Mouse (Mus musculus) thymus, adult 2 months (tissue): ENCODE measurements around the gene Ppfibp1. TPM values are rescaled to one million over a fixed set of nuclear protein-coding genes. Genes with fewer than 3 reads are reported as not detected.
"Not testable (repeated sequence)": the region's sequence is repeated elsewhere in the genome, so short reads cannot be mapped to it uniquely, and the experiment has no call there.

ENCODE experiments used
- DNase-seq: peaks from one replicate; pipeline ENCODE4 v3.0.0; 2021
- H3K27ac ChIP-seq: fragments of 200-500 bp; 2 replicates; pipeline ENCODE4 v1.5.1; 2012; ENCODE audit warnings: low read length, control low read depth; ENCODE audit not compliant: control insufficient read depth, insufficient read depth
- H3K27me3 ChIP-seq: fragments of 200-500 bp; 2 replicates; pipeline ENCODE4 v1.6.1; 2012; ENCODE audit warnings: mild to moderate bottlenecking, low read length, moderate library complexity, mixed read lengths; ENCODE audit not compliant: control insufficient read depth, insufficient read depth
- H3K36me3 ChIP-seq: fragments of 200-500 bp; 2 replicates; pipeline ENCODE4 v1.6.1; 2012; ENCODE audit warnings: mild to moderate bottlenecking, low read length, moderate library complexity; ENCODE audit not compliant: control insufficient read depth, insufficient read depth
- H3K4me1 ChIP-seq: fragments of 200-500 bp; replicated peaks from 2 replicates; pipeline ENCODE4 v1.6.1; 2012; ENCODE audit warnings: low read length; ENCODE audit not compliant: control insufficient read depth, insufficient read depth
- H3K4me3 ChIP-seq: fragments of 200-500 bp; 2 replicates; pipeline ENCODE4 v1.5.1; 2012; ENCODE audit warnings: mild to moderate bottlenecking, low read length, control low read depth, moderate library complexity; ENCODE audit not compliant: control insufficient read depth, insufficient read depth
- CTCF ChIP-seq: fragments of 200-500 bp; IDR thresholded peaks from 2 replicates; pipeline ENCODE4 v1.5.1; 2012; ENCODE audit warnings: mild to moderate bottlenecking, control low read depth, low read length, moderate library complexity, borderline replicate concordance; ENCODE audit not compliant: control insufficient read depth, poor library complexity, insufficient read depth; ENCODE audit errors: extremely low read depth
- POLR2A ChIP-seq: fragments of 200-500 bp; IDR thresholded peaks from 2 replicates; pipeline ENCODE4 v1.6.1; 2012; ENCODE audit warnings: mild to moderate bottlenecking, low read length, control low read depth, moderate library complexity; ENCODE audit not compliant: control insufficient read depth, poor library complexity, insufficient read depth; ENCODE audit errors: extremely low read depth
- WGBS: fragments of 180-500 bp; shearing (Covaris S2); methylation state at CpG from one replicate; pipeline ENCODE4 v1.1.7; 2018; 5-methylcytosine and 5-hydroxymethylcytosine counted together
- polyA plus RNA-seq: library from polyadenylated mRNA; depleted of rRNA; stranded (reverse); fragments of >200 nt; gene quantifications from 2 replicates; pipeline ENCODE4 v1.2.3, GENCODE M21; 2012

Ppfibp1 gene
- polyA plus RNA-seq, 1 experiment: 5.0 TPM

DNA sequence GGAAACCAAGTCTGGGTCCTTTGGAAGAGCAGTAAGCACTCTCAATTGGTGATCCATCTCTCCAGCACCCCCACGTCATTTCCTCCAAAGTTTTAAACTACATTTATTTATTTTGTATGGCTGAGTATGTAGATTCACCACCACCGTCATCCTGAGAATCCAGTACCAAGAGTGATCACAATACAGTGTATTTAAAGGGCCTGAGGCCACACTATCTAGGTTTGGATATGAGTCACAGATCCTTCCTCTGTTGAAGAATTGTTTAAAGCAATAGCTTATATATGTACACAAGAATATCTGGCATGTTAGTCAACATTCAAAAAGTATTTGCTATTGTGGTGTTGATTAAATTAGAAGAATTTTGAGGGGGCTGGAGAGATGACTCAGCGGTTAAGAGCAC, 40.0 kb upstream of the Ppfibp1 start:
- Histone ChIP-seq H3K36me3 (no peaks in the 10 kb centered on the region), H3K4me3 (no peak overlapping the region), H3K27me3 (no peaks in the 10 kb centered on the region), H3K4me1 (no peaks in the 10 kb centered on the region), H3K27ac (no peak overlapping the region)
- no peak for TF ChIP-seq POLR2A
- TF ChIP-seq CTCF: no peak
- WGBS: 98% methylated on average over 3 of the region's 3 CpGs
- DNase-seq: no peak

DNA sequence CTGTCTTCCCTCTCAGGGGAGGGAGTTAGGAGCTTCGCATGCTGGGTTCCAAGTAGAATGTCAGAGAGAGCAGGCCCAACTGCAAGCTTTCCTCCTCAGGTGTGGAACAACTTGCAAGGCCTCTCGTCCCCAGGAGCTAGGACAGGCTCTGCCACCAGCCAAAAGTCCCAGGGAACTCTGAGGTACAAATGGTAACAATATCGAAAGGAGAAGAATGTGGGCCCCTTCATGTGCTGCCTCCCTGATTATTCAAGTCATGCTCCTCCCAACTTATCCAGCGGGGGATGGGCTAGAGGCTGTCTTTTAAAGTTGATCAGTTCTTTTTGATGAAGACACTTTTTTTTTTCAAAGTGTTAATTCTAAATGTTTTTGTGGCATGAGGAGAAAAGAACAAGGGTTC, 38.2 kb upstream of the Ppfibp1 start, which contains the start of gene Smco2:
Gene Smco2, plus strand, starts transcription at position 55 of the 400 bp plus-strand sequence.
- DNase-seq: no peak
- H3K4me1 ChIP-seq: no peaks in the 10 kb centered on the region
- TF ChIP-seq POLR2A (no peak), CTCF (no peak)
- H3K4me3 ChIP-seq: no peak within 1 kb of the TSS
- no peak within 1 kb of the TSS for H3K27ac ChIP-seq
- no peaks in the 10 kb centered on the region for H3K27me3 ChIP-seq
- H3K36me3 ChIP-seq: no peaks in the 10 kb centered on the region
- WGBS: 94% methylated on average over 4 of the region's 4 CpGs

DNA sequence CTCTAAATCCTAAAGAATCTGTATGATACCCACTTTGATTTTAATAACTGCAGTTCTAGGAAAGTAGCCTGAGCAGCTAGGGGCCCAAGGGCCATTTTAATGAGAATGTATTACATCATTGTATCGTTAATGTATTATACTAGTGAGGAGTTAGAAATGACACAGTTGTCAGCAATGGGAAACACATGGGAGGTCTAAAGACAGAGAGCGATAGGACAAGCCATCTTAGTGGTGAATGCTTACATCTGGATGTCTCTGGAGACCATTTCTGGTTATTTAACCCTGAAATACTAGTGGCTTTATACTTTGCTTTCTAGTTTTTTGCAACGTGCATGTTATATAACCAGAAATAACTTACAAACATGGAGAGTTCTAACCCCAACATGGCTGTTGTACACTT, 36.4 kb upstream of the Ppfibp1 start:
- Histone ChIP-seq H3K4me3 (no peak overlapping the region), H3K36me3 (no peaks in the 10 kb centered on the region), H3K27ac (no peak overlapping the region), H3K4me1 (no peaks in the 10 kb centered on the region), H3K27me3 (no peaks in the 10 kb centered on the region)
- DNase-seq: no peak
- 94% methylated on average over 3 of the region's 3 CpGs for WGBS
- no peak for TF ChIP-seq POLR2A
- no peak for TF ChIP-seq CTCF

DNA sequence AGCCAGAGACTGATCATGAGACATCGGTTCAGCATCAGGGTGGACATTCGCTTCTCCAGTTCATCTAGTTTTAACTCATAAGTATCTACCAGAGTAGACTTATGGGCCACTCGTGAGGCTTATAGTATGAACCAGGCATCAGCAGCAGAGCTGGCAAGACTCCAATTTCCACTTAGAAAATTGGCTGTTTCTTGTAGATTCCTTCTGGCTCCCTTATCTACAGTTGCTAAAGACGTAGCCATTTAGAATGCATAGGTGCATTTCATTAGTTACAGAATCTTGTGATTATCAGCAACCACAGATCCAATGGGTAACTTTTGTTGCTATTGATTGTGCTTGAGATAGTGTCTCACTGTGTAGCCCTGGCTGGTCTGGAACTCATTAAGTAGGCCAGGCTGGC, 35.5 kb upstream of the Ppfibp1 start:
- H3K27ac ChIP-seq: no peak overlapping the region
- DNase-seq: no peak
- 89% methylated on average over 4 of the region's 4 CpGs for WGBS
- H3K27me3 ChIP-seq: no peaks in the 10 kb centered on the region
- no peaks in the 10 kb centered on the region for H3K36me3 ChIP-seq
- no peaks in the 10 kb centered on the region for H3K4me1 ChIP-seq
- no peak overlapping the region for H3K4me3 ChIP-seq
- TF ChIP-seq POLR2A: no peak
- TF ChIP-seq CTCF: no peak

DNA sequence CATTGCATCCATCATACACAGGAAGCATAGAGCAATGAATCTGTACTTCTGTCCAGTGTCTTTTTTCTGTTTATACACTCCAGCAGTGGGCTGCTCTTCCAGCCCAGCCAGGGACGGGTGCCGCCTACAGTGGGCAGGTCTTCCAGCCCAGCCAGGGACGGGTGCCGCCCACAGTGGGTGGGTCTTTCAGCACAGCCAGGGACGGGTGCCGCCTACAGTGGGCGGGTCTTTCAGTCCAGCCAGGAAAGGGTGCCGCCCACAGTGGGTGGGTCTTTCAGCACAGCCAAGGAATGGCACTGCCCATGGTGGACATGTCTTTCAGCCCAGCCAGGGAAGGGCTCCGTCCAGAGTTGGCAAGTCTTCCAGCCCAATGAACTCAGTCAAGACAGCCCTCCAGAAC, 33.1 kb upstream of the Ppfibp1 start:
- Histone ChIP-seq H3K4me1 (no peaks in the 10 kb centered on the region), H3K27ac (no peak overlapping the region), H3K36me3 (no peaks in the 10 kb centered on the region), H3K4me3 (no peak overlapping the region), H3K27me3 (no peaks in the 10 kb centered on the region)
- no peak for DNase-seq
- TF ChIP-seq POLR2A: no peak
- no peak for TF ChIP-seq CTCF
- WGBS: 96% methylated on average over 9 of the region's 9 CpGs

DNA sequence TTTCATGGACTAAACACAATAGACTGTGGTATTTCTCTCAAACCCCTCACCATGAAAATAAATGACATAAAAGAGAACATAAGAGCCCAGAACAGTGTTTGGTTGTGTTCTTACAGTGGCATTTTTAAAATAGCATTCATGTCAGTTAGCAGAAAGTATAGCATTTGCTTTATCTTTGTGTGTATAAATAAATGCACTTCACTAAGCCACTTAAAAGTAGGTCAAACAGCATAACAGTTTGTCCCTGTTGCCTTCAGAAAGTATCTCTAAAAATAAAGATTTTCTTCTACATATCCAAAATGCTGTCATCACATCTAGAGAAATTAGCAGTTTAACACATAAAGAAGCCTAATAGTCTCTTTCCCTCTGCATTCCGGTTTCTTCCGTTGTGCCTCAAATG, 30.9 kb upstream of the Ppfibp1 start:
- Histone ChIP-seq H3K4me1 (no peaks in the 10 kb centered on the region; the same call in 1 of the 2 replicates), H3K27ac (no peak overlapping the region), H3K4me3 (no peak overlapping the region), H3K36me3 (no peaks in the 10 kb centered on the region), H3K27me3 (no peaks in the 10 kb centered on the region)
- no peak for TF ChIP-seq CTCF
- no peak for TF ChIP-seq POLR2A
- no peak for DNase-seq
- WGBS: 97% methylated on average over 2 of the region's 2 CpGs

DNA sequence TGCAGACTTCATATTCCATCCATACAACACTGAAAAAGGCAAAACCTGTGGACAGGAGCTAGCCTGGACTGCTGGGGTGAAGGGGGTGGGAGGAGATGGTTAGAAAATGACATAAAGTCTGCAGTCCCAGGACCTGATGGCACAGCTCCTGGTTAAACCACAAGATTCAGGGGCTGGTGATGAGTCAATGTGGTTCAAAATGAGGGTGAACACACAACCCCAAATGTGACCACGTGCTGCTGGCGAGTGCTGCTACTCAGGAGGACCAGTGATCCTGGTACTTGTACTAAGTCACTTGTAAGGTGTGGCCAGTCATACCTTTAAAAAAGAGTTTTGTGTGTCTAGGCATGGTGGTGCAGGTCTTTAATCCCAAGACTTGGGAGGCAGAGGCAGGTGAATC, 25.1 kb upstream of the Ppfibp1 start:
- TF ChIP-seq POLR2A (no peak), CTCF (no peak)
- Histone ChIP-seq H3K4me1 (no peaks in the 10 kb centered on the region; the same call in 1 of the 2 replicates), H3K27me3 (no peaks in the 10 kb centered on the region), H3K27ac (no peak overlapping the region), H3K4me3 (no peak overlapping the region), H3K36me3 (no peaks in the 10 kb centered on the region)
- DNase-seq: no peak
- WGBS: 34% methylated on average over 2 of the region's 2 CpGs

DNA sequence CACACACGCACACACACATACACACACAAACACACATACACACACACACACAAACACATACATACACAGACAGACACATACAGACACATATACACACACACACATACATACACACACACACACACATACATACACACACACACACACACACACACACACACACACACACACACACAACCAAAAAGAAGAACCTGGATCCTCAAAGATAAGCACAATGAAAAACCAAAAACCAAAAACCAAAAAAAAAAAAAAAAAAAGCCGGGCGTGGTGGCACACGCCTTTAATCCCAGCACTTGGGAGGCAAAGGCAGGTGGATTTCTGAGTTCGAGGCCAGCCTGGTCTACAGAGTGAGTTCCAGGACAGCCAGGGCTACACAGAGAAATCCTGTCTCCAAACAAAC, 23.9 kb upstream of the Ppfibp1 start:
- H3K36me3 ChIP-seq, H3K4me1 ChIP-seq, H3K4me3 ChIP-seq, H3K27ac ChIP-seq, DNase-seq, H3K27me3 ChIP-seq: not testable (repeated sequence)
- WGBS: 61% methylated on average over 5 of the region's 5 CpGs
